Mouse (Mus musculus): Measurements from ENCODE around the gene Xrcc2.

Xrcc2 gene

DNA sequence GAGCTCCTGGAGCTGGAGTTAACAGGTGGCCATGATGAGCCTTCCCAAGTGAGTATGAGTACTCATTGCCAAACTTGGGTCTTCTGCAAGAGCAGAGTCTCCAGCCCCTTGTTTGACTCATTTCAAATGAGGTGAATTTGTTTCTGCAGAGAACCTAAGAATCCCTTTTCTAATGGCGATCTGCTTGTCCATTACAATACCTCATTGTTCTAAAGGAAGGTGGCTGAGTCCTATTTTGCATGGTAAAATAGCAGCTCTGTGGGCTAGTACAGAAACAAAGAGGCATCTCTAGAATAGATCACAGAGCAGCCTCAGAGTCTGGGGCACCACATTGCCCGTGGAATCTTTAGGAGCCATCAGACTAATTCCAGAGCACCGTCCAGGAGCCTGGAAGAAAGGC lies 34.6 kb downstream of the Xrcc2 start:
- no peak for DNase-seq (ENCODE audit: low read depth, low spot score)

DNA sequence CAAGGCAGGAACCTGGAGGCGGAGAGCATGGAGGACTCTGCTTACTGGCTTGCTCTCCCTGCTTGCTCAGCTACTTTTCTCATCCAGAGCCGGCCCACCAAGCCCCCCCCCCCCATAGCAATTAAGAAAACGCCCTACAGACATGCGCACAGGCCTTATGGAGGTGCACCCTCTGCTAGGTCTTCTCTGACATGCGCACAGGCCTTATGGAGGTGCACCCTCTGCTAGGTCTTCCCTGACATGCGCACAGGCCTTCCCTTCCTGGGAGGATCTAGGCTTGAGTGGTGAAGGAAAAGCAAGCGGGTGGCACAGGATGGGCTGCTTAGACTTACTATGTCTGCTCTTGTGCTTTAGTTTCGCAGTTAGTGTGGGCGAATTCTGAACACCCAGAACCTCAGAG lies 37.3 kb downstream of the Xrcc2 start:
- no peak for DNase-seq (ENCODE audit: low read depth, low spot score)

DNA sequence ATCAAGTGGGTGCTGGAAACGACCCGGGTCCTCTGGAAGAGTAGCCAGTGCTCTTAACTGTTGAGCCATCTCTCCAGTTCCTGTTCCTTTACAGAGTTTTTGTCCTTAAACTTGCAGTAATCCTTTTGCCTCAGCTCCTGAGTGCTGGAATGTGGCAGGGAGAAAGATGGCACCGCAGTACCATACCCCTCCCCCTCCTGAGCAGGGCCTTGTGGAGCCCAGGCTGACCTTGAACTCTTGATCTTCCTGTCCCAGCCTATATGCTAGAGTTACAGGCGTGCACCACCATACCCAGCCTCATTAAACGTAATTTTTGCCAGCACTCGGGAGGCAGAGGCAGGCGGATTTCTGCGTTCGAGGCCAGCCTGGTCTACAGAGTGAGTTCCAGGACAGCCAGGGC lies 38.9 kb downstream of the Xrcc2 start:
- no peak for DNase-seq (ENCODE audit: low read depth, low spot score)

DNA sequence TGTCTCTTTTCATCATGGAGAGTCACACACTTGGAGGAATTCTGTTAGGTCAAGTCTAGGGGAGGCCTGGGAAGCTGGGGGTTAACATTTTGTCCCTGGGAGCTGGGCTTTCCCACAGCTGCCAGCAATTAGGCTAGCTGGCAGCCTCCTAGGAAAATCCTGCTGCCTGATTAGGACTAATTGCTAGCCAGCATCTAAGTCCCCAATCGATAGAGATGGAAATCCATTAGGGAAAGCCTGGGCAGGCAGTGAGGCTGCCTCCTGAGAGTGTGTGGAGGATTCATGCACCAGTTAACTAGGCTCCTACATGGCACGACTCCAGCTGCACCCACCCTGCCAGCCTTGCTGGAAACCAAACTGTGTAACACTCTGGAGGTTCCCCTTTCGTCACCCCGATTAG lies 39.5 kb downstream of the Xrcc2 start:
- no peak for DNase-seq (ENCODE audit: low read depth, low spot score)

DNA sequence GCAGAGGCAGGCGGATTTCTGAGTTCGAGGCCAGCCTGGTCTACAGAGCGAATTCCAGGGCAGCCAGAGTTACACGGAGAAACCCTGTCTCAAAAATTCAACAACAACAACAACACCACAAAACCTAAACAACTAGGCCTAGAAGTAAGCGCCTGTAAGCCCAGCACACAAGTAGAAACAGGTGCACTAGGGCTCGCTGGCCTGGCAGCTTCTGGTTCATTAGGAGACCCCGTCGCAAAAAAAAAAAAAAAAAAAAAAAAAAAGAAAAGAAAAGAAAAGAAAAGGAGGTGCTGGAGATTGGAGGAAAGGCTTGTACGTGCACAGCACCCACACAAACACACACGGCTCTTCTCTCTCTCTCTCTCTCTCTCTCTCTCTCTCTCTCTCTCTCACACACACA lies 40.1 kb downstream of the Xrcc2 start:
- no peak for DNase-seq (ENCODE audit: low read depth, low spot score)

DNA sequence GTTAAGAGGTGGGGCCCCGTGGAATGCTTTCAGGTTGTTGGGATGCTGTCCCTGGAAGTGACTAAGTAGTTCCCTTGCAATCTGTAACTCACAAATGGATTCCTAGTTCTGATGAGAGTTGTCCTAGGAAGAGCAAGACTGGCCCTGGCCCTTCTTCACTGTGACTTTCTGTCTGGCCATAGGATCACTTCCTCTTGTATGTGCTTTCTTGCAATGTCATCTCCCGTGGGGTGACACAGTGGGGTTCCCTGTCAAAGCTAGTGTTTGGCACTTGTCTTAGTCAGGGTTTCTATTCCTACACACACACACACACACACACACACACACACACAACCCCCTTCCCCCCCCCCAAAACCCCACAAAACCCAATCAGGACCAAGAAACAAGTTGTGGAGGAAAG lies 42.5 kb downstream of the Xrcc2 start:
- no peak for DNase-seq (ENCODE audit: low read depth, low spot score)

DNA sequence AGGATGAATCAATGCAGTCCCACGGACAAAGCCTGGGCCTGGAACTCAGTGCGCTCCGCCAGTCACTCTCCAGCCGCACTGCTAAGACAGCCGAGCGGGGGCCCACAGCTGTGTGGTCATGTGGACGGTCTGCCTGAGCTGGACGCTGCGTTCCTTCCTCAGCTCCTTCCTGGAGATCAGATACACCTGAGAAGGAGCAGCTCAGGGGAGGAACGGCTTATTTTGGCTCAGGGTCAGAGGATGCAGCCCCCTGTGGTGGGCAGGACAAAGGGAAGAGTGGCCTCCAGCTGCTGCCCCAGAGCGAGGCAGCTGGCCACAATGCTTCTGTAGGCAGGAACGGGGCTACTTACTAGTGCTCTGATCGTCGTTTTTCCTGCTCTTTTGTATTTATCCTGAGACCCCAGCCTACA lies 51.0 kb downstream of the Xrcc2 start:
- DNase-seq (ENCODE audit: low read depth, low spot score) = no peak

DNA sequence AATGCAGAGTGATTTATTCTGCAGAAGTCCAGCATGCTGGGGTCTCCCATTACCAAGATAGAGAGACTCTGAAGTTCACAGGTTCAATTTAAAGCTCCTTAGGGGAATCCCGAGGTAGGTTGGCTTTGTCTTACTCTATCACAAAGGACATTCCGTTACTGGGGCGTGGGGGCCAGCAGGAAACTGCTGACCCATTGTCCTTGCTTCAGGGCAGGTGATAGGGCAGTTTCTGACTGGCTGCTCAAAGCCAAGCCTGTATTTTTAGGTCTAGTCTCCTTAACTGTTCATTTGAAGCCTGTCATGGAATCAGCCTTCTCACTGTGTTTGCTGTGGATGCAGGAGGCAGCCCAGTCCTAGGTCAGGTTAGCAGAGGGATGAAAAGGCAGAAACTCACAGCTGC lies 52.2 kb downstream of the Xrcc2 start:
- no peak for DNase-seq (ENCODE audit: low read depth, low spot score)

DNA sequence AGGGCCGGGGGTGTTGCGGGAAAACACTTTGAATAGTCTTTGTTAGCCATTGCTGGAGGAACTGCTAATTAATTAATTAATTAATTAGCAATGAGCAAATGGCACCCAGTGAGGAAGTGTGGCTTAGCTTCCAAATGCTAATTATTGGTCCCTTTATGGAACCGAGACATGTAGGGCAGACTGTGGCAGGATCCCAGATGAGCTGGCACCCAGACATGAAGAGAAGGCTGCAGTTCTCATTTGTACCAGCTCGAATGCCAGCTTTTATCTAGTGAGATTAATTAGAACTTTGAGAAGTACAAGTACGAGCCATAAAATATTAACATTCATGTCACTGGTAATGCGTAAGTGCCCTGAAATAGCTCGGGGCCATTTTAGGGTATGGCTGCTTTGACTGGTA lies 53.2 kb downstream of the Xrcc2 start:
- no peak for DNase-seq (ENCODE audit: low read depth, low spot score)

DNA sequence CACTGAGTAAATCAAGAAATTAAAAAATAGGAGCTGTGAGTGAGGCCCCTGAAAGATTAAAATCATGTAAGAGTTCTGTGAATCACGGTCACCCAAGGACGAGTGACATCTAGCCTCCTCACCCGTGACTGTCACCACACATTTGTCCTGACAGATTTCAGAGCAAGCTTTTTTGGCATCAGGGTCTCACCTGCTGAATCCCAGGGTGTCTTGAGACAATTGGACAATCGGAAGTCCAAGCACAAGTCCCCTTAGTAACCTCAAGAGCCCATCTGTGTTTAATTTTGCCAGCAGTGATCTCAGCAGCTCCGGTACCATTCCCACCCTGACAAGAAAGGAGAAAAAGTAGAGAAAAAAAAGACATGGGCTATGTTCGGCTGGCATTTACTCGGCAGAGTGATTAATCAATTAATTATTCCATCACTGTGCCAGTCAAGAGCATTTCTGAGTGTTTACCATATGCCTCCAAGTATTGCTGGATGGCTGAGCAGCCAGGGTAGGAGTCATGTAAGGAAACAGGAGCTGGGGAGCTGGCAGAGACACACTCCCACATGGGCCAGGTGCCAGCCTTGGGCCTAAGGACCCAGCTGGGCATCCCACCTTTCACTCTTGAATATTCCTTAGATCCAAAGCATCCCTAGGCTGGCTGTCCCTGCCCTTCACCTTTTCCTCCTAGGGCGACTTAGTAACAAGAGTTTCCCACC lies 59.8 kb downstream of the Xrcc2 start:
- DNase-seq (ENCODE audit: low read depth, low spot score) = no peak

DNA sequence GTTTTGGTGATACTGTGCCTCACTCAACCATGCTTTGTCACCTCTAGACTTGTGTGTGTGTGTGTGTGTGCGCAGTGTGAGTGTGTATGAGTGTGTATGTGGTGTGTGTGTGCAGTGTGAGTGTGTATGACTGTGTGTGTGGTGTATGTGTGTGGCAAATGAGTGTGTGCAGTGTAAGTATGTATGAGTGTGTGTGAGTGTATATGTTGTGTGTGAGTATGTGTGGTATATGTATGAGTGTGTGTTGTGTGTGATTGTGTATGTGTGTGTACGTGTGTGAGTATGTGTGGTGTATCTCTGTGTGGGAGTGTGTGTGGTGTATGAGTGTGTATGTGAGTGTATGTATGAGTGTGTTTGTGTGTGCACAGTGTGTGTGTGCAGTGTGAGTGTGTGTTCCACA lies 61.1 kb downstream of the Xrcc2 start:
- no peak for DNase-seq (ENCODE audit: low read depth, low spot score)

DNA sequence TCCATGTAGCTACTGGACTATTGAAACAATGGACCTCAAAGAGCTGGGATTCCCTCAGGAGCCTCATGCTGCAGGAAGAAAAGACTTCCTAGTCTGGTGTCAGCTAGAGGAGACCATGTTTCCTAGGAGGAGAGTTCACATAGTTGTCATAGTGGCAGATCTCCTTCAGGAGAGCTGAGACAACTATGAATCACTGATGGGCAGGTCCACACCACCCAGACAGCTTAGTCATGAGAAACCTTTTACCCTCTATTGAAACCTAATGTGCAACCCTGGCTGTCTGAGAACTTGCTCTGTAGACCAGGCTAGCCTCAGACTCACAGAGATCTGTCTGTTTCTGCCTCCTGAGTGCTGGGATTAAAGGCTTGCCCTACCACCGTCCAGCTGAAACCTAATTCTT lies 62.9 kb downstream of the Xrcc2 start:
- no peak for DNase-seq (ENCODE audit: low read depth, low spot score)

Measured in WW6 (cell line).